Mouse (Mus musculus) ES-Bruce4 (cell line): ENCODE data around the gene Hyal4.

Experiments used
- CTCF ChIP-seq: IDR thresholded peaks from one replicate; pipeline ENCODE4 v1.8.1; 2011; ENCODE audit warnings: low read depth, low read length
- POLR2A ChIP-seq: IDR thresholded peaks from one replicate; pipeline ENCODE4 v1.8.1; 2011; ENCODE audit warnings: low read length; ENCODE audit not compliant: insufficient read depth

DNA sequence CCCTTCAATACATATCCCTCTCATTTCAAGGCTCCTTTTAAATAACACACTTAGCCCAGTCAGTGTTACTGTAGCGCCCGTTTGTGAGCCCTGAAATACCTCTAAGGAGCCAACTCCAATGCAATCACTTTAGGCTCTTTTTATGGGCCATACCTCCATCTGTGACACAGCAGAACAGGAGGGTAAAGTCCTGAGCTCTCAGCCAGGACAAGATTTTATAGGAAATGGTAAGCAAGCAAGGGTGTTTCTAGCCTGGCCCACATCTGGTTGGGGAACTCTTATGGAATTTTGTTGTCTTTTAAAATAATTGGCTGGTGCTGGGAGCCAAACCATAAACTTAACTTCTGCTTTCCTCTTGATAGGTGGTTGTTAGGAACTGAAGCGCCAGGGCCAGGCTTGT lies 11.2 kb downstream of the Hyal4 start:
- no peak for TF ChIP-seq CTCF
- no peak for TF ChIP-seq POLR2A
